Mouse (Mus musculus) splenic B cell, adult 2 months (primary cell): ENCODE results near the gene Gng8.

Source experiments
- DNase-seq: peaks from one replicate; pipeline ENCODE4 v3.0.0-alpha.2; 2011; ENCODE audit warnings: low read depth, low spot score
- H3K27me3 ChIP-seq: 2 replicates; pipeline ENCODE4 v1.6.1; 2012; ENCODE audit warnings: mild to moderate bottlenecking, low read length, moderate library complexity, mixed read lengths; ENCODE audit not compliant: control insufficient read depth, poor library complexity, insufficient read depth, severe bottlenecking
- H3K36me3 ChIP-seq: 2 replicates; pipeline ENCODE4 v1.6.1; 2012; ENCODE audit warnings: mild to moderate bottlenecking, low read length, moderate library complexity, mixed read lengths; ENCODE audit not compliant: control insufficient read depth, poor library complexity, insufficient read depth, severe bottlenecking

Gene Gng8

GRCm38 (mm10) chr7:16885905-16886304 is 5.7 kb upstream of the Gng8 start:
- no peaks in the 10 kb centered on the region for H3K36me3 ChIP-seq
- no peaks in the 10 kb centered on the region for H3K27me3 ChIP-seq
- DNase-seq, result no peak

- H3K36me3 ChIP-seq, result no peaks in the 10 kb centered on the region
- H3K27me3 ChIP-seq, result no peaks in the 10 kb centered on the region
- no peak for DNase-seq
Observed at GRCm38 (mm10) chr7:16890536-16890935, 1.1 kb upstream of the Gng8 start.

GRCm38 (mm10) chr7:16890944-16891343 is 642 bp upstream of the Gng8 start:
- no peak for DNase-seq
- Histone ChIP-seq H3K27me3 (no peaks in the 10 kb centered on the region), H3K36me3 (no peaks in the 10 kb centered on the region)

- Histone ChIP-seq H3K27me3 (no peaks in the 10 kb centered on the region), H3K36me3 (no peaks in the 10 kb centered on the region)
- DNase-seq, result no peak
Observed at GRCm38 (mm10) chr7:16892352-16892730, 755 bp downstream of the Gng8 start.

- no peaks in the 10 kb centered on the region for H3K36me3 ChIP-seq
- peaks cover 1% of the 10 kb centered on the region; the same call in 1 of the 2 replicates for H3K27me3 ChIP-seq
- no peak for DNase-seq
Observed at GRCm38 (mm10) chr7:16893612-16894011, 2.0 kb downstream of the Gng8 start.

GRCm38 (mm10) chr7:16894279-16894678 is 2.7 kb downstream of the Gng8 start:
- DNase-seq, result no peak
- H3K27me3 ChIP-seq, result peaks cover 1% of the 10 kb centered on the region; the same call in 1 of the 2 replicates
- no peaks in the 10 kb centered on the region for H3K36me3 ChIP-seq

GRCm38 (mm10) chr7:16895000-16895399 is 3.4 kb downstream of the Gng8 start:
- DNase-seq, result peak; percentile 74
- H3K27me3 ChIP-seq, result peaks cover 1% of the 10 kb centered on the region; the same call in 1 of the 2 replicates
- H3K36me3 ChIP-seq, result no peaks in the 10 kb centered on the region

- H3K36me3 ChIP-seq, result no peaks in the 10 kb centered on the region
- no peak for DNase-seq
- H3K27me3 ChIP-seq, result peaks cover 1% of the 10 kb centered on the region; the same call in 1 of the 2 replicates
Observed at GRCm38 (mm10) chr7:16895511-16895910, 3.9 kb downstream of the Gng8 start.

- DNase-seq, result no peak
- Histone ChIP-seq H3K36me3 (no peaks in the 10 kb centered on the region), H3K27me3 (peaks cover 1% of the 10 kb centered on the region; the same call in 1 of the 2 replicates)
Observed at GRCm38 (mm10) chr7:16900526-16900925, 8.9 kb downstream of the Gng8 start.

GRCm38 (mm10) chr7:16903439-16903955 is 11.9 kb downstream of the Gng8 start:
- Histone ChIP-seq H3K27me3 (no peaks in the 10 kb centered on the region), H3K36me3 (no peaks in the 10 kb centered on the region)
- DNase-seq, result no peak

- no peak for DNase-seq
- H3K36me3 ChIP-seq, result no peaks in the 10 kb centered on the region
- H3K27me3 ChIP-seq, result no peaks in the 10 kb centered on the region
Observed at GRCm38 (mm10) chr7:16904120-16904675, 12.6 kb downstream of the Gng8 start.

GRCm38 (mm10) chr7:16905491-16906021 is 14.0 kb downstream of the Gng8 start:
- no peaks in the 10 kb centered on the region for H3K36me3 ChIP-seq
- DNase-seq, result no peak
- H3K27me3 ChIP-seq, result no peaks in the 10 kb centered on the region

- peak; percentile 43 for DNase-seq
- H3K36me3 ChIP-seq, result no peaks in the 10 kb centered on the region
Observed at GRCm38 (mm10) chr7:16906281-16906680, 14.7 kb downstream of the Gng8 start, which contains the start of gene Ptgir. TSS of gene Ptgir (plus strand) at chr7:16906490.

GRCm38 (mm10) chr7:16906889-16907559 is 15.4 kb downstream of the Gng8 start:
- no peaks in the 10 kb centered on the region for H3K27me3 ChIP-seq
- no peak for DNase-seq
- no peaks in the 10 kb centered on the region for H3K36me3 ChIP-seq

More at GRCm38 (mm10) chr7:16906281-16906680, 14.7 kb downstream of the Gng8 start, which contains the start of gene Ptgir:
- no peaks in the 10 kb centered on the region for H3K27me3 ChIP-seq

- Histone ChIP-seq H3K27me3 (no peaks in the 10 kb centered on the region), H3K36me3 (no peaks in the 10 kb centered on the region)
- no peak for DNase-seq
Observed at GRCm38 (mm10) chr7:16907842-16908241, 16.3 kb downstream of the Gng8 start.
